Mouse (Mus musculus) heart, postnatal 4 days (tissue): ENCODE data around the gene Ankrd33b. TPM values are rescaled to one million over a fixed set of nuclear protein-coding genes. Genes with fewer than 3 reads are reported as not detected.

Experiments
- total RNA-seq, 2 experiments: library from RNA; stranded (reverse); gene quantifications; 2 replicates each; pipeline ENCODE4 v1.2.3; 2021

Gene Ankrd33b
- total RNA-seq, 2 experiments from 2014 or later = 12.8 to 13.4 TPM

Other genes with a start within 250 kb of the Ankrd33b start
- 10 to 100 TPM; 43.5 to 46.5 TPM for gene Dap, start 143.4 kb downstream of the Ankrd33b start, total RNA-seq
- under 1 TPM; 0.38 TPM for gene Ropn1l, start 86.0 kb upstream of the Ankrd33b start, total RNA-seq
- gene March6, start 163.3 kb upstream of the Ankrd33b start, total RNA-seq = 10 to 100 TPM; 92.5 to 97.5 TPM
- gene Cmbl, start 197.7 kb upstream of the Ankrd33b start, total RNA-seq = 10 to 100 TPM; 13.9 to 14.6 TPM
- gene Cct5, start 234.1 kb upstream of the Ankrd33b start, total RNA-seq = 100 to 1,000 TPM; 211 to 213 TPM
- 10 to 100 TPM; 17.1 to 18.6 TPM for gene Fam173b, start 234.1 kb upstream of the Ankrd33b start, total RNA-seq